Mouse (Mus musculus): ENCODE measurements around the gene Defb36. TPM values are rescaled to one million over a fixed set of nuclear protein-coding genes. Genes with fewer than 3 reads are reported as not detected.

Gene Defb36
- polyA plus RNA-seq, 1 experiment from 2014 or later: not detected

Other genes starting within 250 kb of the Defb36 start
- 0.45 and 0.49 TPM in 2 replicates for gene Nrsn2, start 227.7 kb upstream of the Defb36 start, polyA plus RNA-seq (2014; fragmentation: Nextera tagmentation; extraction: Ambion mirVana)
- 8.5 and 9.8 TPM in 2 replicates for gene Sox12, start 206.3 kb upstream of the Defb36 start, polyA plus RNA-seq (2014; fragmentation: Nextera tagmentation; extraction: Ambion mirVana)
- 41.6 and 44.6 TPM in 2 replicates for gene Zcchc3, start 189.3 kb upstream of the Defb36 start, polyA plus RNA-seq (2014; fragmentation: Nextera tagmentation; extraction: Ambion mirVana)
- 0.31 and 1.1 TPM in 2 replicates for gene 6820408C15Rik, start 188.7 kb upstream of the Defb36 start, polyA plus RNA-seq (2014; fragmentation: Nextera tagmentation; extraction: Ambion mirVana)
- gene Defb23, start 139.7 kb upstream of the Defb36 start, polyA plus RNA-seq (2014; fragmentation: Nextera tagmentation; extraction: Ambion mirVana): not detected in 2 replicates
- gene Defb20, start 127.3 kb upstream of the Defb36 start, polyA plus RNA-seq (2014; fragmentation: Nextera tagmentation; extraction: Ambion mirVana): not detected in 2 replicates
- not detected in 2 replicates for gene Defb22, start 114.2 kb upstream of the Defb36 start, polyA plus RNA-seq (2014; fragmentation: Nextera tagmentation; extraction: Ambion mirVana)
- gene Defb26, start 92.6 kb upstream of the Defb36 start, polyA plus RNA-seq (2014; fragmentation: Nextera tagmentation; extraction: Ambion mirVana): not detected in 2 replicates
- gene Defb28, start 86.1 kb upstream of the Defb36 start, polyA plus RNA-seq (2014; fragmentation: Nextera tagmentation; extraction: Ambion mirVana): not detected in 2 replicates
- gene Defb29, start 64.2 kb upstream of the Defb36 start, polyA plus RNA-seq (2014; fragmentation: Nextera tagmentation; extraction: Ambion mirVana): not detected in 2 replicates
- gene Gm17416, start 35.0 kb upstream of the Defb36 start, polyA plus RNA-seq (2014; fragmentation: Nextera tagmentation; extraction: Ambion mirVana): not detected in 2 replicates
- not detected in 2 replicates for gene Defb21, start 31.6 kb upstream of the Defb36 start, polyA plus RNA-seq (2014; fragmentation: Nextera tagmentation; extraction: Ambion mirVana)
- gene Defb19, start 24.0 kb upstream of the Defb36 start, polyA plus RNA-seq (2014; fragmentation: Nextera tagmentation; extraction: Ambion mirVana): not detected in 2 replicates
- not detected in 2 replicates for gene Defb45, start 4.9 kb upstream of the Defb36 start, polyA plus RNA-seq (2014; fragmentation: Nextera tagmentation; extraction: Ambion mirVana)
- not detected in 2 replicates for gene Defb25, start 18.7 kb downstream of the Defb36 start, polyA plus RNA-seq (2014; fragmentation: Nextera tagmentation; extraction: Ambion mirVana)
- gene Rem1, start 22.6 kb downstream of the Defb36 start, polyA plus RNA-seq (2014; fragmentation: Nextera tagmentation; extraction: Ambion mirVana): 1.2 and 1.6 TPM in 2 replicates
- 88.6 and 92.1 TPM in 2 replicates for gene H13, start 65.1 kb downstream of the Defb36 start, polyA plus RNA-seq (2014; fragmentation: Nextera tagmentation; extraction: Ambion mirVana)
- 31.5 and 37.1 TPM in 2 replicates for gene Mcts2, start 82.7 kb downstream of the Defb36 start, polyA plus RNA-seq (2014; fragmentation: Nextera tagmentation; extraction: Ambion mirVana)
- gene Id1, start 131.9 kb downstream of the Defb36 start, polyA plus RNA-seq (2014; fragmentation: Nextera tagmentation; extraction: Ambion mirVana): 52.7 and 56.3 TPM in 2 replicates
- gene Cox4i2, start 149.8 kb downstream of the Defb36 start, polyA plus RNA-seq (2014; fragmentation: Nextera tagmentation; extraction: Ambion mirVana): 6.7 and 8.5 TPM in 2 replicates
- gene Bcl2l1, start 227.4 kb downstream of the Defb36 start, polyA plus RNA-seq (2014; fragmentation: Nextera tagmentation; extraction: Ambion mirVana): 61.7 and 69.3 TPM in 2 replicates
- 107 and 118 TPM in 2 replicates for gene Tpx2, start 243.6 kb downstream of the Defb36 start, polyA plus RNA-seq (2014; fragmentation: Nextera tagmentation; extraction: Ambion mirVana)

Measured in liver, embryonic 11.5 days (tissue).